In the genomic region with DNA sequence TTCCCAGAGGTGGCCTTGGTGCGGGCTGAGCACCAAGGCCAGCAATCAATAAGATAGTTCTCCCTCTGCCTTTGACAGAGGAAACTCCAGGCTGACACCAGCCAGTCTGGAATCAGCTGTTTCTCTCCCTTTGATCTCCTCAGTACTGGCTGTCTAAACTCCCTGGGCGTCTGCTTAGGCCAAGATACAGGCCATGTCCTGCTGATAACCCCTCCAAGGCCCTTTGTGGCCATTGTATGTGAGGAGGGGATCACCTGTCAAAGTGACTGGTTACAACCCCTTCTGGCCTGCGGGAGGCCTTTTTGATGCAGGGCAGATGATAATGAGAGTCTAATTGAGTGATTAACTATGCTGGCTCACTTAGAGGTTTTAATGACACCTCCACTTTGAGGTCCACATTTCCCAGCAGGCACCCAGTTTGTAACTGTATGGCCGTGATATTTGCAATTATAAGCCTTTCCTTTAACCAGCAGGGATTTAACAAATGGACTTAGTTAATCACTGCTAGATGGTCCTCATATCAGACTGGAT, we compare ENCODE assay signal across 13 mouse cellular contexts.
A peak's percentile ranks its signal among the peaks of the same experiment; 100 is the strongest.
DNase-seq lines count a peak whose midpoint lies in the region; ATAC-seq and TF ChIP-seq lines count a peak whose summit lies in the region.
"Had no signal": no experiment of that assay in that cellular context is flagged by ENCODE, and none has a peak within 500 bp of the region (broad histone marks: within the 10 kb centered on the region; RNA-seq: fewer than 3 reads in every experiment).

No protein-coding gene starts in this region.

- peaks cover 34% of the 10 kb centered on the region for H3K27me3 ChIP-seq in forebrain, embryonic 10.5 days (ENCODE audit: poor library complexity, severe bottlenecking)
- no peaks in the 10 kb centered on the region for H3K27me3 ChIP-seq in forebrain, postnatal 0 days (ENCODE audit: insufficient read depth, low read length)
- H3K27me3 ChIP-seq in forebrain, embryonic 16.5 days (replicated peaks; ENCODE audit: control insufficient read depth, insufficient read depth, low read length), result no peaks in the 10 kb centered on the region
- peaks cover 15% of the 10 kb centered on the region for H3K27me3 ChIP-seq in neural tube, embryonic 11.5 days (ENCODE audit: control insufficient read depth, insufficient read depth, low read length)
- H3K27me3 ChIP-seq: Patski had no signal

- H3K4me2 ChIP-seq in forebrain, postnatal 0 days (ENCODE audit: low read depth), result no peak overlapping the region
- no peak overlapping the region for H3K4me2 ChIP-seq in forebrain, embryonic 16.5 days (ENCODE audit: low read length)
- no peak overlapping the region for H3K4me2 ChIP-seq in neural tube, embryonic 11.5 days (ENCODE audit: low read depth)

- H3K4me1 ChIP-seq in forebrain, embryonic 10.5 days, result peaks cover 35% of the 10 kb centered on the region
- H3K4me1 ChIP-seq in forebrain, postnatal 0 days (ENCODE audit: insufficient read depth), result no peaks in the 10 kb centered on the region
- peaks cover 6% of the 10 kb centered on the region for H3K4me1 ChIP-seq in forebrain, embryonic 16.5 days (replicated peaks; ENCODE audit: control insufficient read depth, insufficient read depth, low read length)
- no peaks in the 10 kb centered on the region for H3K4me1 ChIP-seq in neural tube, embryonic 11.5 days (ENCODE audit: control insufficient read depth, insufficient read depth, low read length)
- H3K4me1 ChIP-seq in lung, adult 2 months (ENCODE audit: control insufficient read depth, insufficient read depth, low read length), result no peaks in the 10 kb centered on the region

- H3K4me3 ChIP-seq in forebrain, embryonic 10.5 days, result no peak overlapping the region; the same call in 1 of the 2 replicates
- H3K4me3 ChIP-seq in forebrain, postnatal 0 days (ENCODE audit: low read depth, low read length), result no peak overlapping the region
- no peak overlapping the region for H3K4me3 ChIP-seq in forebrain, embryonic 16.5 days (replicated peaks; ENCODE audit: low read length)
- no peak overlapping the region for H3K4me3 ChIP-seq in neural tube, embryonic 11.5 days (ENCODE audit: low read depth, low read length)
- no peak overlapping the region for H3K4me3 ChIP-seq in lung, adult 2 months (replicated peaks; ENCODE audit: extremely low read depth, low read depth, low read length)

- TF ChIP-seq CTCF in forebrain, postnatal 0 days (IDR thresholded peaks at IDR 0.05; ENCODE audit: low read depth), result no peak
- no peak for TF ChIP-seq CTCF in lung, adult 2 months (IDR thresholded peaks at IDR 0.05; ENCODE audit: insufficient read depth, low read length)

- no peak overlapping the region for H3K9ac ChIP-seq in forebrain, postnatal 0 days
- H3K9ac ChIP-seq in forebrain, embryonic 16.5 days (replicated peaks; ENCODE audit: low read depth, low read length), result no peak overlapping the region
- H3K9ac ChIP-seq in neural tube, embryonic 11.5 days (ENCODE audit: low read length), result no peak overlapping the region

- no peak; the same call in 1 of the 2 replicates for ATAC-seq in forebrain, postnatal 0 days
- peak; percentile 52; the same call in 1 of the 2 replicates for ATAC-seq in forebrain, embryonic 16.5 days
- ATAC-seq in neural tube, embryonic 11.5 days (ENCODE audit: insufficient read depth, low FRiP score, low TSS enrichment), result peak; percentile 65; the same call in 1 of the 2 replicates
- ATAC-seq: Patski had no signal

- TF ChIP-seq POLR2A in lung, adult 2 months (IDR thresholded peaks at IDR 0.05; ENCODE audit: borderline replicate concordance, extremely low read depth, low read depth, low read length), result no peak

- peak overlapping the region; percentile 74 for H3K27ac ChIP-seq in forebrain, embryonic 10.5 days
- no peak overlapping the region for H3K27ac ChIP-seq in forebrain, postnatal 0 days (ENCODE audit: low read depth, low read length)
- H3K27ac ChIP-seq in forebrain, embryonic 16.5 days (ENCODE audit: low read length), result no peak overlapping the region
- no peak overlapping the region for H3K27ac ChIP-seq in neural tube, embryonic 11.5 days (ENCODE audit: low read depth, low read length)

- WGBS in forebrain, embryonic 10.5 days, result 4% methylated on average over 4 of the region's 4 CpGs
- 22% methylated on average over 4 of the region's 4 CpGs for WGBS in forebrain, postnatal 0 days
- WGBS in forebrain, embryonic 16.5 days, result 5% methylated on average over 4 of the region's 4 CpGs
- WGBS in neural tube, embryonic 11.5 days, result 5% methylated on average over 4 of the region's 4 CpGs
- WGBS in lung, adult 2 months, result 60% methylated on average over 4 of the region's 4 CpGs

- intact Hi-C loops in left cerebral cortex, postnatal 4 days (cut with DNase I), result no loop called here

- no peaks in the 10 kb centered on the region for H3K36me3 ChIP-seq in forebrain, embryonic 10.5 days (replicated peaks)
- H3K36me3 ChIP-seq in forebrain, postnatal 0 days (ENCODE audit: insufficient read depth), result no peaks in the 10 kb centered on the region
- no peaks in the 10 kb centered on the region for H3K36me3 ChIP-seq in forebrain, embryonic 16.5 days (ENCODE audit: control insufficient read depth, insufficient read depth)
- H3K36me3 ChIP-seq in neural tube, embryonic 11.5 days (ENCODE audit: control insufficient read depth, insufficient read depth, low read length), result no peaks in the 10 kb centered on the region

- DNase-seq in forebrain, embryonic 10.5 days (ENCODE audit: extremely low spot score, low spot score), result peak; percentile 76
- no peak for DNase-seq in forebrain, postnatal 0 days
- peak; percentile 25 for DNase-seq in adrenal gland, postnatal 14 days
- DNase-seq in neural tube, embryonic 11.5 days (ENCODE audit: low spot score), result peak; percentile 35
- no peak for DNase-seq in left cerebral cortex, postnatal 4 days
- no peak for DNase-seq in lung, adult 2 months
- no peak for DNase-seq in urinary bladder, postnatal 25 days (ENCODE audit: low spot score)
- DNase-seq: kidney, postnatal 36 days; lung, postnatal 10 days; spleen, adult 18-20 months; thymus, postnatal 36 days had no signal

- H3K9me3 ChIP-seq in forebrain, embryonic 10.5 days, result no peaks in the 10 kb centered on the region
- H3K9me3 ChIP-seq in forebrain, postnatal 0 days (ENCODE audit: low read length), result no peaks in the 10 kb centered on the region
- no peaks in the 10 kb centered on the region for H3K9me3 ChIP-seq in forebrain, embryonic 16.5 days (ENCODE audit: control insufficient read depth, low read length)
- no peaks in the 10 kb centered on the region for H3K9me3 ChIP-seq in neural tube, embryonic 11.5 days (ENCODE audit: control insufficient read depth, low read length)

Comparison
In these comparisons a context has a peak if more than half of its experiments do, and no peak if none do; other contexts are left out.
1. DNase-seq: peak in forebrain, embryonic 10.5 days (single experiment), adrenal gland, postnatal 14 days (single experiment) and neural tube, embryonic 11.5 days (single experiment); none in forebrain, postnatal 0 days (single experiment), left cerebral cortex, postnatal 4 days (single experiment), lung, adult 2 months (single experiment) and urinary bladder, postnatal 25 days (single experiment).